Comparison of ENCODE assay signal across 27 mouse cellular contexts in genomic region chr2:102256591-102257335, GRCm38 (mm10).
"Had no signal": no experiment of that assay in that cellular context is flagged by ENCODE, and none has a peak within 500 bp of the region (broad histone marks: within the 10 kb centered on the region; RNA-seq: fewer than 3 reads in every experiment).

No protein-coding gene starts in this region.

- H3K4me3 ChIP-seq: intestine, embryonic 15.5 days; kidney, embryonic 15.5 days; limb, embryonic 10.5 days; limb, embryonic 13.5 days; liver, embryonic 12.5 days; liver, embryonic 15.5 days; lung, embryonic 15.5 days; megakaryocyte, embryonic 14.5 days; midbrain, embryonic 10.5 days; midbrain, embryonic 13.5 days; myocyte; neural tube, embryonic 13.5 days; stomach, embryonic 15.5 days had no signal

- DNase-seq: kidney, adult 11 months; kidney, adult 8-10 months; kidney, postnatal 10 days; kidney, postnatal 36 days; liver; lung, adult 18-20 months; lung, postnatal 10 days; lung, postnatal 36 days; retina, postnatal 1 day; right cerebral cortex, postnatal 14 days; right cerebral cortex, postnatal 4 days; spleen, adult 18-20 months; thymus, postnatal 25 days had no signal

- H3K27ac ChIP-seq: intestine, embryonic 15.5 days; kidney, embryonic 15.5 days; limb, embryonic 13.5 days; liver, embryonic 12.5 days; liver, embryonic 15.5 days; lung, embryonic 15.5 days; midbrain, embryonic 10.5 days; midbrain, embryonic 13.5 days; neural tube, embryonic 13.5 days; stomach, embryonic 15.5 days had no signal

- ATAC-seq: intestine, embryonic 15.5 days; liver, embryonic 12.5 days; midbrain, embryonic 13.5 days; midbrain, embryonic 16.5 days had no signal
